Comparison of ENCODE assay signal across 11 mouse cellular contexts in genomic region chr12:117047384-117048251, GRCm38 (mm10).
DNase-seq lines count a peak whose midpoint lies in the region; ATAC-seq and TF ChIP-seq lines count a peak whose summit lies in the region.
"Had no signal": no experiment of that assay in that cellular context is flagged by ENCODE, and none has a peak within 500 bp of the region (broad histone marks: within the 10 kb centered on the region; RNA-seq: fewer than 3 reads in every experiment).

No protein-coding gene starts in this region.

- no peaks in the 10 kb centered on the region for H3K27me3 ChIP-seq in stomach, embryonic 14.5 days (ENCODE audit: control insufficient read depth, insufficient read depth, low read length)
- no peaks in the 10 kb centered on the region for H3K27me3 ChIP-seq in stomach, postnatal 0 days (ENCODE audit: control insufficient read depth, insufficient read depth, low read length)
- H3K27me3 ChIP-seq in forebrain, embryonic 16.5 days (replicated peaks; ENCODE audit: control insufficient read depth, insufficient read depth, low read length) = peaks cover 15% of the 10 kb centered on the region
- H3K27me3 ChIP-seq in midbrain, embryonic 13.5 days = no peaks in the 10 kb centered on the region
- H3K27me3 ChIP-seq: limb, embryonic 13.5 days had no signal

- no peak for TF ChIP-seq EP300 in stomach, postnatal 0 days (optimal IDR thresholded peaks at IDR 0.05)

- peak; percentile 47; the same call in 1 of the 2 replicates for ATAC-seq in stomach, embryonic 14.5 days (ENCODE audit: insufficient number of reproducible peaks, insufficient read depth, low FRiP score, low read depth)
- ATAC-seq in stomach, postnatal 0 days (ENCODE audit: low FRiP score, low TSS enrichment) = no peak
- peak; percentile 32; the same call in 1 of the 2 replicates for ATAC-seq in forebrain, embryonic 16.5 days
- peak; percentile 88 for ATAC-seq in midbrain, embryonic 13.5 days
- no peak for ATAC-seq in inflammation-experienced regulatory T-cells, adult 6 months
- ATAC-seq: CD4-positive, CD25-positive, alpha-beta regulatory T cell, adult 4 months had no signal

- H3K4me2 ChIP-seq in stomach, embryonic 14.5 days (replicated peaks; ENCODE audit: low read depth, low read length) = no peak overlapping the region
- no peak overlapping the region for H3K4me2 ChIP-seq in stomach, postnatal 0 days (replicated peaks; ENCODE audit: low read depth)
- H3K4me2 ChIP-seq in forebrain, embryonic 16.5 days (ENCODE audit: low read length) = no peak overlapping the region
- peak overlapping the region; percentile 1; the same call in 1 of the 2 replicates for H3K4me2 ChIP-seq in midbrain, embryonic 13.5 days (replicated peaks)
- H3K4me2 ChIP-seq: limb, embryonic 13.5 days had no signal

- no peaks in the 10 kb centered on the region for H3K36me3 ChIP-seq in stomach, embryonic 14.5 days (ENCODE audit: control insufficient read depth, insufficient read depth, low read length)
- no peaks in the 10 kb centered on the region for H3K36me3 ChIP-seq in stomach, postnatal 0 days (ENCODE audit: control insufficient read depth, insufficient read depth, low read length)
- H3K36me3 ChIP-seq in forebrain, embryonic 16.5 days (ENCODE audit: control insufficient read depth, insufficient read depth) = no peaks in the 10 kb centered on the region
- H3K36me3 ChIP-seq in midbrain, embryonic 13.5 days = no peaks in the 10 kb centered on the region
- H3K36me3 ChIP-seq: limb, embryonic 13.5 days had no signal

- DNase-seq in stomach, postnatal 0 days (ENCODE audit: low spot score) = no peak
- DNase-seq in gastrocnemius, postnatal 4 days (ENCODE audit: low spot score in 2 of 2) = no peak
- DNase-seq in right cerebral cortex, adult 18-20 months = no peak
- DNase-seq in right cerebral cortex, postnatal 36 days (ENCODE audit: low spot score in 2 of 2) = no peak
- DNase-seq: heart, adult 18-20 months had no signal

- no peak for TF ChIP-seq CTCF in stomach, postnatal 0 days (IDR thresholded peaks at IDR 0.05; ENCODE audit: low read depth)

- no peak overlapping the region for H3K27ac ChIP-seq in stomach, embryonic 14.5 days (ENCODE audit: low read length)
- H3K27ac ChIP-seq in stomach, postnatal 0 days (replicated peaks) = no peak overlapping the region
- H3K27ac ChIP-seq in forebrain, embryonic 16.5 days (ENCODE audit: low read length) = peak overlapping the region; percentile 37; the same call in 1 of the 2 replicates
- peak overlapping the region; percentile 93 for H3K27ac ChIP-seq in midbrain, embryonic 13.5 days
- H3K27ac ChIP-seq: limb, embryonic 13.5 days had no signal

- H3K4me3 ChIP-seq in stomach, embryonic 14.5 days (ENCODE audit: low read depth, low read length) = no peak overlapping the region
- no peak overlapping the region for H3K4me3 ChIP-seq in stomach, postnatal 0 days (ENCODE audit: low read depth, low read length)
- no peak overlapping the region for H3K4me3 ChIP-seq in forebrain, embryonic 16.5 days (replicated peaks; ENCODE audit: low read length)
- no peak overlapping the region for H3K4me3 ChIP-seq in midbrain, embryonic 13.5 days (replicated peaks)
- H3K4me3 ChIP-seq: limb, embryonic 13.5 days had no signal

- no peaks in the 10 kb centered on the region for H3K9me3 ChIP-seq in stomach, embryonic 14.5 days (ENCODE audit: control insufficient read depth, low read depth, low read length)
- no peaks in the 10 kb centered on the region for H3K9me3 ChIP-seq in stomach, postnatal 0 days (ENCODE audit: control insufficient read depth, low read length)
- no peaks in the 10 kb centered on the region for H3K9me3 ChIP-seq in forebrain, embryonic 16.5 days (ENCODE audit: control insufficient read depth, low read length)
- H3K9me3 ChIP-seq in midbrain, embryonic 13.5 days = no peaks in the 10 kb centered on the region
- H3K9me3 ChIP-seq: limb, embryonic 13.5 days had no signal

- H3K9ac ChIP-seq in stomach, embryonic 14.5 days (replicated peaks; ENCODE audit: low read depth, low read length) = no peak overlapping the region
- no peak overlapping the region for H3K9ac ChIP-seq in stomach, postnatal 0 days (ENCODE audit: low read length)
- H3K9ac ChIP-seq in forebrain, embryonic 16.5 days (replicated peaks; ENCODE audit: low read depth, low read length) = peak overlapping the region; percentile 35
- H3K9ac ChIP-seq in midbrain, embryonic 13.5 days (replicated peaks) = peak overlapping the region; percentile 51
- H3K9ac ChIP-seq: limb, embryonic 13.5 days had no signal

- H3K4me1 ChIP-seq in stomach, embryonic 14.5 days (ENCODE audit: control insufficient read depth, insufficient read depth, low read length) = no peaks in the 10 kb centered on the region
- no peaks in the 10 kb centered on the region for H3K4me1 ChIP-seq in stomach, postnatal 0 days (replicated peaks; ENCODE audit: control insufficient read depth, insufficient read depth)
- peaks cover 11% of the 10 kb centered on the region for H3K4me1 ChIP-seq in forebrain, embryonic 16.5 days (replicated peaks; ENCODE audit: control insufficient read depth, insufficient read depth, low read length)
- H3K4me1 ChIP-seq in midbrain, embryonic 13.5 days (replicated peaks) = peaks cover 29% of the 10 kb centered on the region

- 20% methylated on average over 3 of the region's 3 CpGs for WGBS in stomach, embryonic 14.5 days
- 17% methylated on average over 3 of the region's 3 CpGs for WGBS in stomach, postnatal 0 days
- WGBS in forebrain, embryonic 16.5 days = 8% methylated on average over 3 of the region's 3 CpGs
- WGBS in midbrain, embryonic 13.5 days = 0% methylated on average over 3 of the region's 3 CpGs

Comparison
In these comparisons a context has a peak if more than half of its experiments do, and no peak if none do; other contexts are left out.
1. ATAC-seq: peak in stomach, embryonic 14.5 days (single experiment), forebrain, embryonic 16.5 days (single experiment) and midbrain, embryonic 13.5 days (single experiment); none in stomach, postnatal 0 days (single experiment) and inflammation-experienced regulatory T-cells, adult 6 months (single experiment).
2. H3K27ac ChIP-seq: peak in forebrain, embryonic 16.5 days (single experiment) and midbrain, embryonic 13.5 days (single experiment); none in stomach, embryonic 14.5 days (single experiment) and stomach, postnatal 0 days (single experiment).
3. H3K9ac ChIP-seq: peak in forebrain, embryonic 16.5 days (single experiment) and midbrain, embryonic 13.5 days (single experiment); none in stomach, embryonic 14.5 days (single experiment) and stomach, postnatal 0 days (single experiment).